Mouse (Mus musculus) megakaryocyte, embryonic 14.5 days (primary cell): Measurements from ENCODE around the gene Ripor2.

Experiments
- FLI1 ChIP-seq: IDR thresholded peaks from 2 replicates; pipeline ENCODE4 v1.6.1; 2012; ENCODE audit warnings: low read length, inconsistent platforms, mixed read lengths
- GATA1 ChIP-seq: IDR thresholded peaks from 3 replicates; pipeline ENCODE4 v1.6.1; 2012; ENCODE audit warnings: mixed read lengths, low read length, inconsistent platforms, borderline replicate concordance

DNA sequence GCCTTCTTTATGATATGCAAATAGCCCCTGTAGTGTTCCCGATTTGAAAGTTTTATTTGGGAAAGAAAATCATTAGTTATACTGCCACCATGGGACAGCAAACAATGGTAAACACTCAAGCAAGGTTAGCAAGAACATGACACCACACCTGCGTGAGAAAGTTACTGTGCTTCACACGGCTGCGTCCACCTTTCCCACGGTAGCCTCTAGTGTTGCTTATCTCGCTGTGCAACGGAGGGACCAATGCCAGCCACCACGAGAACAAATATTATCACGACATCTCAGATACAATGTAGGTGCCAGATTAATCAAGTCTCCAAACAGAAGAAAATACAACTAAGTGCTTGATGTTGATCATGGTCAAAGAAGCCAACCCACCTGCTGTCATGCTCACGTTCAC, 177.5 kb downstream of the Ripor2 start:
- TF ChIP-seq GATA1 = no peak
- no peak for TF ChIP-seq FLI1
